In the genomic region with DNA sequence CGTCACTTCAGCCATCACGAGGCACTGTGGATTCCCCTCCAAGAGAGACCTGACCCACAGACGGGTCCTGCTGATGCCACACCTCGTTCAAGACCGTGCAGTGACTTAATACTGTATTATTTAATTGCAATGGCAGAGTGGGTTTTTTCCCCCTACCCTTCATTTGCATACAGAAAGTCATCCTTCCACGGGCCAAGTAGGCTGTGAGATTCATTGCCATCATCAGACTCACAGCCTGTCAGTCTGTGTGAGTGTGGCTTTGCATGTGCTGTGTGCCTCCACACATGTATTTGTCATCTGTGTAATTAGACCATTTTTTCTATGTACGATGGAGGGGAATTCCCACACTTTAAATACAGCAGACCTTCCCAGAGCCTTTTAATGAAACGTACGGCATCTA, we compare ENCODE assay signal across 15 mouse cellular contexts. TPM values are rescaled to one million over a fixed set of nuclear protein-coding genes. Genes with fewer than 3 reads are reported as not detected.
A peak's percentile ranks its signal among the peaks of the same experiment; 100 is the strongest.
DNase-seq lines count a peak whose midpoint lies in the region; ATAC-seq lines count a peak whose summit lies in the region.
"Had no signal": no experiment of that assay in that cellular context is flagged by ENCODE, and none has a peak within 500 bp of the region (broad histone marks: within the 10 kb centered on the region; RNA-seq: fewer than 3 reads in every experiment).

No protein-coding gene starts in this region.

- peaks cover 8% of the 10 kb centered on the region; the same call in 1 of the 2 replicates for H3K4me1 ChIP-seq in forebrain, embryonic 14.5 days (ENCODE audit: control insufficient read depth, insufficient read depth, low read length)
- peaks cover 3% of the 10 kb centered on the region; the same call in 1 of the 2 replicates for H3K4me1 ChIP-seq in forebrain, embryonic 11.5 days (replicated peaks; ENCODE audit: control insufficient read depth, insufficient read depth, low read length)
- H3K4me1 ChIP-seq in neural tube, embryonic 12.5 days = peaks cover 7% of the 10 kb centered on the region
- H3K4me1 ChIP-seq in neural tube, embryonic 15.5 days = peaks cover 30% of the 10 kb centered on the region

- ATAC-seq in forebrain, embryonic 14.5 days = no peak
- no peak for ATAC-seq in forebrain, embryonic 11.5 days (replicated peaks; ENCODE audit: low FRiP score)
- ATAC-seq in neural tube, embryonic 12.5 days (ENCODE audit: low FRiP score, low read depth) = no peak
- peak; percentile 33; the same call in 1 of the 2 replicates for ATAC-seq in neural tube, embryonic 15.5 days (ENCODE audit: low FRiP score)

- no peak overlapping the region for H3K27ac ChIP-seq in forebrain, embryonic 14.5 days (ENCODE audit: low read depth, low read length)
- no peak overlapping the region for H3K27ac ChIP-seq in forebrain, embryonic 11.5 days (ENCODE audit: low read depth, low read length)
- H3K27ac ChIP-seq in neural tube, embryonic 12.5 days = no peak overlapping the region
- H3K27ac ChIP-seq in neural tube, embryonic 15.5 days (replicated peaks) = peak overlapping the region; percentile 88
- H3K27ac ChIP-seq: kidney, postnatal 0 days; liver, embryonic 14.5 days; macrophage had no signal

- WGBS in forebrain, embryonic 14.5 days = 78% methylated on average over 9 of the region's 9 CpGs
- 79% methylated on average over 9 of the region's 9 CpGs for WGBS in forebrain, embryonic 11.5 days
- 68% methylated on average over 9 of the region's 9 CpGs for whole genome bisulfite sequencing in neural tube, embryonic 12.5 days
- 59% methylated on average over 9 of the region's 9 CpGs for WGBS in neural tube, embryonic 15.5 days

- H3K27me3 ChIP-seq in forebrain, embryonic 14.5 days (replicated peaks; ENCODE audit: control insufficient read depth, insufficient read depth, low read length) = no peaks in the 10 kb centered on the region
- H3K27me3 ChIP-seq in forebrain, embryonic 11.5 days (ENCODE audit: control insufficient read depth, insufficient read depth, low read length) = no peaks in the 10 kb centered on the region
- no peaks in the 10 kb centered on the region for H3K27me3 ChIP-seq in neural tube, embryonic 12.5 days (replicated peaks)
- no peaks in the 10 kb centered on the region for H3K27me3 ChIP-seq in neural tube, embryonic 15.5 days (replicated peaks)

- H3K9ac ChIP-seq in forebrain, embryonic 14.5 days (ENCODE audit: low read length) = peak overlapping the region; percentile 1; the same call in 1 of the 2 replicates
- no peak overlapping the region for H3K9ac ChIP-seq in forebrain, embryonic 11.5 days (ENCODE audit: low read length)
- no peak overlapping the region for H3K9ac ChIP-seq in neural tube, embryonic 12.5 days
- peak overlapping the region; percentile 51 for H3K9ac ChIP-seq in neural tube, embryonic 15.5 days (replicated peaks)
- H3K9ac ChIP-seq: liver, embryonic 14.5 days had no signal

- H3K9me3 ChIP-seq in forebrain, embryonic 14.5 days (replicated peaks; ENCODE audit: control insufficient read depth, low read length) = no peaks in the 10 kb centered on the region
- H3K9me3 ChIP-seq in forebrain, embryonic 11.5 days (ENCODE audit: control insufficient read depth, low read length) = no peaks in the 10 kb centered on the region
- H3K9me3 ChIP-seq in neural tube, embryonic 12.5 days = no peaks in the 10 kb centered on the region
- no peaks in the 10 kb centered on the region for H3K9me3 ChIP-seq in neural tube, embryonic 15.5 days (replicated peaks)

- H3K36me3 ChIP-seq in forebrain, embryonic 14.5 days (ENCODE audit: control insufficient read depth, insufficient read depth, low read length) = no peaks in the 10 kb centered on the region
- no peaks in the 10 kb centered on the region for H3K36me3 ChIP-seq in forebrain, embryonic 11.5 days (ENCODE audit: control insufficient read depth, insufficient read depth, low read length)
- H3K36me3 ChIP-seq in neural tube, embryonic 12.5 days = no peaks in the 10 kb centered on the region
- no peaks in the 10 kb centered on the region for H3K36me3 ChIP-seq in neural tube, embryonic 15.5 days

- H3K4me2 ChIP-seq in forebrain, embryonic 14.5 days (ENCODE audit: low read length) = peak overlapping the region; percentile 55
- H3K4me2 ChIP-seq in forebrain, embryonic 11.5 days (ENCODE audit: low read depth, low read length, severe bottlenecking) = no peak overlapping the region
- H3K4me2 ChIP-seq in neural tube, embryonic 12.5 days (replicated peaks) = peak overlapping the region; percentile 53; the same call in 1 of the 2 replicates
- peak overlapping the region; percentile 61 for H3K4me2 ChIP-seq in neural tube, embryonic 15.5 days

- no peak overlapping the region for H3K4me3 ChIP-seq in forebrain, embryonic 14.5 days (ENCODE audit: low read depth, low read length)
- H3K4me3 ChIP-seq in forebrain, embryonic 11.5 days (ENCODE audit: low read depth, low read length) = no peak overlapping the region
- no peak overlapping the region for H3K4me3 ChIP-seq in neural tube, embryonic 12.5 days
- peak overlapping the region; percentile 44 for H3K4me3 ChIP-seq in neural tube, embryonic 15.5 days (replicated peaks)

- no peak for DNase-seq in forebrain, embryonic 14.5 days (ENCODE audit: low spot score)
- no peak for DNase-seq in forebrain, embryonic 11.5 days (ENCODE audit: low spot score)
- no peak for DNase-seq in neural tube, embryonic 10.5 days (ENCODE audit: extremely low spot score, low spot score)
- peak; percentile 88 for DNase-seq in induced T-regulatory cell, adult 2 months (ENCODE audit: low read depth)
- DNase-seq in embryo, embryonic 11 days = no peak
- no peak for DNase-seq in left cerebral cortex, adult 18-20 months (ENCODE audit: low spot score in 2 of 2)
- DNase-seq: adrenal gland, adult 2 months; heart, postnatal 36 days; thymus, postnatal 25 days had no signal

RNA-seq across cellular contexts. Expression of gene Ankrd55, which starts 1.1 kb away (rescaled TPM):
- 2.6 and 3.6 TPM in 2 replicates for polyA plus RNA-seq in forebrain, embryonic 14.5 days (2014; fragmentation: Nextera tagmentation; extraction: Ambion mirVana)
- polyA plus RNA-seq in forebrain, embryonic 11.5 days (2014; fragmentation: Nextera tagmentation; extraction: Ambion mirVana) = 1.1 and 1.3 TPM in 2 replicates
- polyA plus RNA-seq in neural tube, embryonic 12.5 days (2016; fragmentation: Nextera tagmentation; extraction: Ambion mirVana) = 3.5 and 3.8 TPM in 2 replicates
- polyA plus RNA-seq in neural tube, embryonic 15.5 days (2015; fragmentation: Nextera tagmentation; extraction: Ambion mirVana) = 10.2 and 12.3 TPM in 2 replicates
- total RNA-seq in left cerebral cortex, adult 18-20 months (2021) = 1 to 10 TPM; 4.9 to 5.4 TPM
- total RNA-seq: common myeloid progenitor, adult 5-6 weeks had no signal

Comparison
In these comparisons a context has a peak if more than half of its experiments do, and no peak if none do; other contexts are left out.
1. H3K9ac ChIP-seq: peak in forebrain, embryonic 14.5 days (single experiment) and neural tube, embryonic 15.5 days (single experiment); none in forebrain, embryonic 11.5 days (single experiment) and neural tube, embryonic 12.5 days (single experiment).